ENCODE assay signal across 16 mouse cellular contexts in genomic region chr19:37026408-37026807, GRCm38 (mm10).
A peak's percentile ranks its signal among the peaks of the same experiment; 100 is the strongest.
DNase-seq lines count a peak whose midpoint lies in the region; ATAC-seq and TF ChIP-seq lines count a peak whose summit lies in the region.
"Had no signal": no experiment of that assay in that cellular context is flagged by ENCODE, and none has a peak within 500 bp of the region (broad histone marks: within the 10 kb centered on the region; RNA-seq: fewer than 3 reads in every experiment).

No protein-coding gene starts in this region.

- H3K4me1 ChIP-seq in hindbrain, embryonic 10.5 days (replicated peaks), result peaks cover 24% of the 10 kb centered on the region
- no peaks in the 10 kb centered on the region for H3K4me1 ChIP-seq in hindbrain, embryonic 14.5 days (replicated peaks; ENCODE audit: control insufficient read depth, insufficient read depth, low read length)
- H3K4me1 ChIP-seq in lung, embryonic 16.5 days (replicated peaks; ENCODE audit: control insufficient read depth, insufficient read depth, low read length), result no peaks in the 10 kb centered on the region; the same call in 1 of the 2 replicates
- H3K4me1 ChIP-seq in testis, adult 2 months (ENCODE audit: control insufficient read depth, insufficient read depth, low read length), result peaks cover 2% of the 10 kb centered on the region; the same call in 1 of the 2 replicates
- peaks cover 28% of the 10 kb centered on the region for H3K4me1 ChIP-seq in cerebellum, adult 2 months (ENCODE audit: control insufficient read depth, insufficient read depth, low read length)

- H3K27ac ChIP-seq in hindbrain, embryonic 10.5 days, result peak overlapping the region; percentile 30; the same call in 1 of the 2 replicates
- H3K27ac ChIP-seq in hindbrain, embryonic 14.5 days, result no peak overlapping the region
- H3K27ac ChIP-seq in lung, embryonic 16.5 days (ENCODE audit: low read length), result no peak overlapping the region
- H3K27ac ChIP-seq in testis, adult 2 months (ENCODE audit: control insufficient read depth, insufficient read depth, low read depth, low read length), result no peak overlapping the region
- no peak overlapping the region for H3K27ac ChIP-seq in cerebellum, adult 2 months (ENCODE audit: insufficient read depth, low read length)
- H3K27ac ChIP-seq: embryonic facial prominence, embryonic 13.5 days; forebrain, embryonic 10.5 days had no signal

- H3K4me2 ChIP-seq in hindbrain, embryonic 14.5 days (replicated peaks), result no peak overlapping the region
- no peak overlapping the region for H3K4me2 ChIP-seq in lung, embryonic 16.5 days (ENCODE audit: low read depth, low read length)
- H3K4me2 ChIP-seq: embryonic facial prominence, embryonic 13.5 days had no signal

- no peak for DNase-seq in hindbrain, embryonic 10.5 days (ENCODE audit: low spot score)
- no peak for DNase-seq in hindbrain, embryonic 14.5 days (ENCODE audit: low spot score)
- no peak for DNase-seq in lung, postnatal 14 days
- peak; percentile 46 to 59 for DNase-seq in adrenal gland, postnatal 36 days
- DNase-seq in cerebellum, adult 2 months, result no peak
- no peak for DNase-seq in cerebellum, postnatal 25 days
- DNase-seq: liver; lung, postnatal 36 days; midbrain, embryonic 14.5 days; thymus, postnatal 25 days had no signal

- H3K27me3 ChIP-seq in hindbrain, embryonic 10.5 days (ENCODE audit: insufficient read depth, poor library complexity, severe bottlenecking), result no peaks in the 10 kb centered on the region
- H3K27me3 ChIP-seq in hindbrain, embryonic 14.5 days (ENCODE audit: control insufficient read depth, insufficient read depth, low read length), result no peaks in the 10 kb centered on the region
- no peaks in the 10 kb centered on the region for H3K27me3 ChIP-seq in lung, embryonic 16.5 days (ENCODE audit: control insufficient read depth, insufficient read depth, low read depth, low read length)
- no peaks in the 10 kb centered on the region for H3K27me3 ChIP-seq in testis, adult 2 months (ENCODE audit: control insufficient read depth, insufficient read depth, low read length)
- no peaks in the 10 kb centered on the region for H3K27me3 ChIP-seq in cerebellum, adult 2 months (ENCODE audit: control insufficient read depth, insufficient read depth, low read length)
- H3K27me3 ChIP-seq: embryonic facial prominence, embryonic 13.5 days had no signal

- no peak overlapping the region for H3K4me3 ChIP-seq in hindbrain, embryonic 10.5 days
- H3K4me3 ChIP-seq in hindbrain, embryonic 14.5 days (replicated peaks; ENCODE audit: low read length), result no peak overlapping the region
- no peak overlapping the region for H3K4me3 ChIP-seq in lung, embryonic 16.5 days (ENCODE audit: low read length)
- H3K4me3 ChIP-seq in testis, adult 2 months (ENCODE audit: control insufficient read depth, low read depth, low read length), result no peak overlapping the region
- H3K4me3 ChIP-seq in cerebellum, adult 2 months (replicated peaks; ENCODE audit: insufficient read depth, low read depth, low read length), result no peak overlapping the region
- H3K4me3 ChIP-seq: embryonic facial prominence, embryonic 13.5 days; forebrain, embryonic 10.5 days had no signal

- WGBS in hindbrain, embryonic 10.5 days, result 83% methylated on average over 11 of the region's 11 CpGs
- WGBS in hindbrain, embryonic 14.5 days, result 83% methylated on average over 11 of the region's 11 CpGs
- WGBS in lung, embryonic 16.5 days, result 50% methylated on average over 11 of the region's 11 CpGs
- 81% methylated on average over 11 of the region's 11 CpGs for whole genome bisulfite sequencing in cerebellum, adult 2 months

- no peak for TF ChIP-seq CTCF in testis, adult 2 months (IDR thresholded peaks at IDR 0.05; ENCODE audit: control insufficient read depth, insufficient read depth, insufficient replicate concordance, low read depth, low read length)
- no peak for TF ChIP-seq CTCF in cerebellum, adult 2 months (IDR thresholded peaks at IDR 0.05; ENCODE audit: borderline replicate concordance, insufficient read depth, low read depth, low read length)

- no peaks in the 10 kb centered on the region for H3K36me3 ChIP-seq in hindbrain, embryonic 10.5 days
- peaks cover 9% of the 10 kb centered on the region for H3K36me3 ChIP-seq in hindbrain, embryonic 14.5 days (replicated peaks; ENCODE audit: control insufficient read depth, insufficient read depth)
- no peaks in the 10 kb centered on the region for H3K36me3 ChIP-seq in lung, embryonic 16.5 days (ENCODE audit: control insufficient read depth, insufficient read depth, low read length)
- H3K36me3 ChIP-seq in testis, adult 2 months (ENCODE audit: control insufficient read depth, insufficient read depth, low read length), result no peaks in the 10 kb centered on the region
- H3K36me3 ChIP-seq: embryonic facial prominence, embryonic 13.5 days; forebrain, embryonic 10.5 days had no signal

- ATAC-seq in hindbrain, embryonic 14.5 days (ENCODE audit: low FRiP score), result no peak
- 0 out of 2 replicates have a peak, but pooled peaks have one; percentile 41 for ATAC-seq in lung, embryonic 16.5 days (ENCODE audit: low read depth)
- ATAC-seq: activated CD4-positive, CD25-positive, alpha-beta regulatory T cell, adult 4 months; inflammation-experienced regulatory T-cells, adult 6 months had no signal

- H3K9me3 ChIP-seq in hindbrain, embryonic 10.5 days, result no peaks in the 10 kb centered on the region
- H3K9me3 ChIP-seq in hindbrain, embryonic 14.5 days (ENCODE audit: control insufficient read depth, low read length), result no peaks in the 10 kb centered on the region
- H3K9me3 ChIP-seq in lung, embryonic 16.5 days (ENCODE audit: control insufficient read depth, low read length), result no peaks in the 10 kb centered on the region
- H3K9me3 ChIP-seq: embryonic facial prominence, embryonic 13.5 days; forebrain, embryonic 10.5 days had no signal

- no peak overlapping the region for H3K9ac ChIP-seq in hindbrain, embryonic 14.5 days
- no peak overlapping the region for H3K9ac ChIP-seq in lung, embryonic 16.5 days (ENCODE audit: low read length)
- H3K9ac ChIP-seq: embryonic facial prominence, embryonic 13.5 days had no signal

- 0 out of 2 replicates have a peak, but pooled peaks have one; percentile 37 for TF ChIP-seq POLR2A in testis, adult 2 months (IDR thresholded peaks at IDR 0.05; ENCODE audit: control insufficient read depth, low read depth, low read length)
- TF ChIP-seq POLR2A in cerebellum, adult 2 months (IDR thresholded peaks at IDR 0.05; ENCODE audit: borderline replicate concordance, insufficient read depth, low read length), result no peak

Comparison
In these comparisons a context has a peak if more than half of its experiments do, and no peak if none do; other contexts are left out.
1. DNase-seq: peak in adrenal gland, postnatal 36 days (2 of 2); none in hindbrain, embryonic 10.5 days (single experiment), hindbrain, embryonic 14.5 days (single experiment), lung, postnatal 14 days (single experiment), cerebellum, adult 2 months (0 of 2) and cerebellum, postnatal 25 days (0 of 2).